Mouse (Mus musculus) Muller cell, postnatal 12 days (primary cell): ENCODE data around the gene Trim13.

Experiments
- DNase-seq: peaks from one replicate; pipeline ENCODE4 v3.0.0-alpha.2; 2015; ENCODE audit errors: inconsistent ontology term

The Trim13 gene

GRCm38 (mm10) chr14:61613319-61613718 is 15.3 kb downstream of the Trim13 start:
- no peak for DNase-seq

DNA sequence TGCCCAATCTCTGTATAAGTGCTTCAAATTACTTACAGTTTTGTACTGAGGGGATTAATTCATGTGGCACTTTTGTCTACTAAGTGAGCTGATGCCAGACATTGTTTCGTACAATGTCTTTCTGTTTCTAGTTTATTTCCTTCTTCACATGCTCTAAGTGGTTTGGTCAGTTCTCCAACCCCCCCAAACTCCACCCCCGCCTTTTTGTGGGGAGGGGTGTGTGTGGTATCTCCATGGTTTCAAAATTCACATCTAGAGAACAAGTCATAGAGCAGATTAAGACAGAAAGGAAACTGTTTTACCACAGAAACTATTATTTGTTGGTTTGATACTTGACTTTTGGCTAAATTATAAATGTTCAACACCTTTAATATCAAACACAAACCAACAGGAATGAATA is 22.3 kb downstream of the Trim13 start:
- DNase-seq, result no peak

GRCm38 (mm10) chr14:61635969-61636368 is 37.9 kb downstream of the Trim13 start:
- no peak for DNase-seq

DNA sequence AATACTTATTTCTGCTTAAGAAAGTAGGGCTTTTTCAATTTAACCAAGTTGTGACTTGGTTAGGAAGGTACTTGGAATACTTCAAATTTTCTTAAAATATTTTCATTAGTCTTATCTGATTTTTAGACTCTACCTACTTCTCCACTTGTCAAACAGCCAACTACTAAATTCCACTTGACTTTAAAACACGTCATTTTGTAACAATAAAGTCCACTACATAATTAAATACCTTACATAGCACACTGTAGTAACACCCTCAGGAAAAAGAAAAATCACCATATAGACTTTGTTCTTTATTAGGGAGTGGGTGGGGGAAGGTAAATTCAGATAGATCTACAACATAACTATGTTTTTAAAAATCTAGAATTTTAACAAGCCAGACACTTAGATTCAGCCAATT is 44.6 kb downstream of the Trim13 start:
- no peak for DNase-seq

- no peak for DNase-seq
These were observed 47.5 kb downstream of the Trim13 start for GRCm38 (mm10) chr14:61645547-61645946.

DNA sequence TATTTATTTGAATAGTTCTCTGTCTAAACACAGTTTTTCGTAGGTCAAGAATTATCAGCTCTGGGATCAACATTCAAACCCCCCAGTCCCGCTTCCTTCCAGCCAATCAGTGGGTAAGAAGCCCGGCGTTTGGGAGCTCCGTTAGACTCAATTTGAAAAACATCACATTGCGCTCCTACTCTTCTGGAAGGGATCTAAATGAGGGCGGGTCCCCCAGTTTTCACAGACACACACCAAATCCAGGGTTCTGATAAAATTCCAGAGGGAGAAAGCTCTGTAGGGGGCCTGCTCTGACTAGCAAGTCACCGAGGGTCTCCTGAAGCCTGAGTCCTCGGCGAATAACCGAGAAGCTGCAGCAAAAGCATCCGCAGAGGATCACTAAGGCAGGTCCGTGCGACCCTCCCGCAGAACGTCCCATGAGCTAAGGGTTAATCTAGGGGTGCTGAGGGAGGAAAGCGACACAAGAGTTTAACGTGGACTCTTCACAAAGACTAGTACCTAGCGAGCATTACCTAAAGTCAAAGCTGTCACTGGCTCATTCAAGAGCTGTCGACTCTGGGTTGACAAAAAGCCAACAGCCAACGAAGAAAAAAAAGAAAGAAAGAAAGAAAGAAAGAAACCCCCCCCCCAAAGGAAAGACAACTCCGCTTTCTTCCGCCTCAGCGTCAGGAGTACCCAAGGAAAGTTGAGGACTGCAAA is 49.3 kb downstream of the Trim13 start:
- peak; percentile 68 for DNase-seq

DNA sequence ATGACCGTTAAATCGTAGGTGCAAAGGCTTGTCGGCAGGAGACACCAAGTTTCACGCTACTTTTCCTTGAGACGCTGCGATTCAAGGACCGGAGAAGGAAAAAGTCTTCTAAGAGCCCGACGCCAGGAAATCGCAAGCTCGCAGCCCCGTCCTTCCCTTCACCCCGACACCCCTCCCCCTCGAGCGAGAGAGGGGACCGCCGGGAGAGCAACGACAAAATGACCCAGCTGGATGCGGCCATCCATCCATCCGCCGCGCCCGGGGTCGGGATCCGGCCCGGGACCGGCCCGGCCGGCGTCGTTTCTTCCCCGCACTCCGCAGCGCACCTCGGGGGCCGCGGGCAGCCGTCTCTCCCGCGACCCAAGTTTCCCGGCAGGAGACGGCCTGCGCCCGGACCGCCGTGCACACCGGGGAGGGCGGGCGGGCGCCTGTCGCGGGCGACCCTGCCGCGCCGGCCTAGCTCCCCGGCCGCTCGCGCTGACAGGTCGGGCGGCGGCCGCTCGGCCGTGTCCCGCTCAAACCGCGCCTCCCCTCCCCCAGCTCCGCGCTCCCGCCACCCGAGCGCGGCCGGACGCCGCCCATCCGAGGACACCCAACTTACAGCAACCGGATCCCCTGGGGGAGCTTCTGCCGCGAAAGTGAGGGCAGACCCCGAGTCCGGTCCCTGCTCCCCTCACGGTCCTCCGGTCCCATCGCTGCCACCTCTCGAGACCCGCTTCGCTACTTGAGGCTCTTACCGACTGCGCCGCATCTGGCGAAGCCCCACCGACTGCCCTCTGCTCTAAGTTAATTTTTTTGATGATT is 50.0 kb downstream of the Trim13 start:
- peak; percentile 64 for DNase-seq

- peak; percentile 99 for DNase-seq
These were observed 50.8 kb downstream of the Trim13 start for GRCm38 (mm10) chr14:61648685-61649504.

DNA sequence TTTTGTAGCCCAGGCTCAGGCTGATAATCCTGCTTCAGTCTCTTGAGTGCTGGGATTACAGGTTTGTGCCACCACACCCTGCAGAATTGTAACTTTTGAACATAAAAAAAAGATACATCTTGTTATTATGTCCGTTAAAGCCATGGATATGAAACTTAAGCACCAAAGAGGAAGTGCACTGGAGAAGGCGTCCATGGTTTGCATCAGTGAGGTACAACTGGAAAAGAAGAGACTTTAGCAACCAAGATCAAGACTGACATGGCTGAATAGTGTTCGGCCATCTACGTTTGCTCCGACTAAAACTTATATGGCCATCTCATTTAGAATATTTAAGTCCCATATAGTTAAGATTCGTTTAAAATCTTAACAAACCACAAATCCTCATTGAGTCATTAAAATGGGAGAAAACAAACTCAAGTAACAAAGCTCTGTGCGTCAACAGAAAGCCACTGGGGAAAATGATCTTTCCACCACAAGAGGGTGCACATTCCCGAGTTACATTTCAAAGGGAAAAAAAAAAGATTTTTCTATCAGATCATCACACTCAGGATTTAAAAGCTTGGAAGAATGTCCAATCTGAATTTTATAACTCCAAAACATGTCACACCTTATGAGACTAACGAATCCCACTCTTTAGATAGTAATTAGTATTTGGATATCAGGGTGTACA is 52.4 kb downstream of the Trim13 start:
- DNase-seq, result no peak
